Mouse (Mus musculus) kidney, embryonic 16.5 days (tissue): ENCODE data around the gene Apoh. TPM values are rescaled to one million over a fixed set of nuclear protein-coding genes. Genes with fewer than 3 reads are reported as not detected.

ENCODE experiments used
- ATAC-seq: fragments of 200-750 bp; cut with Nextera tagmentation; 2 replicates; pipeline ENCODE4 v1.8.0; 2017; ENCODE audit warnings: moderate TSS enrichment; ENCODE audit not compliant: low FRiP score, low TSS enrichment
- H3K27ac ChIP-seq: fragments of 300-500 bp; sonication (generic); 2 replicates; pipeline ENCODE4 v1.5.1; 2014; ENCODE audit warnings: low read length
- H3K27me3 ChIP-seq: fragments of 300-500 bp; sonication (generic); 2 replicates; pipeline ENCODE4 v1.6.1; 2014; ENCODE audit warnings: low read length, control low read depth, mixed read lengths; ENCODE audit not compliant: insufficient read depth
- H3K36me3 ChIP-seq: fragments of 300-500 bp; sonication (generic); 2 replicates; pipeline ENCODE4 v1.6.1; 2014; ENCODE audit warnings: low read length, control low read depth, mixed read lengths; ENCODE audit not compliant: insufficient read depth
- H3K4me1 ChIP-seq: fragments of 300-500 bp; sonication (generic); 2 replicates; pipeline ENCODE4 v1.6.1; 2014; ENCODE audit warnings: low read length, control low read depth, mixed read lengths; ENCODE audit not compliant: insufficient read depth
- H3K4me2 ChIP-seq: fragments of 300-500 bp; sonication (generic); replicated peaks from 2 replicates; pipeline ENCODE4 v1.6.1; 2014; ENCODE audit warnings: low read depth, low read length
- H3K4me3 ChIP-seq: fragments of 300-500 bp; sonication (generic); 2 replicates; pipeline ENCODE4 v1.5.1; 2014; ENCODE audit warnings: mild to moderate bottlenecking, low read length
- H3K9ac ChIP-seq: fragments of 300-500 bp; sonication (generic); replicated peaks from 2 replicates; pipeline ENCODE4 v1.6.1; 2014; ENCODE audit warnings: low read length
- H3K9me3 ChIP-seq: fragments of 300-500 bp; sonication (generic); 2 replicates; pipeline ENCODE4 v1.6.1; 2016; ENCODE audit warnings: low read length, control low read depth
- WGBS: fragments of 180-500 bp; shearing (Covaris S2); extraction: QIAGEN DNeasy Blood & Tissue Kit; methylation state at CpG from one replicate; pipeline ENCODE4 v1.1.7; 2014; 5-methylcytosine and 5-hydroxymethylcytosine counted together
- polyA plus RNA-seq: library from polyadenylated mRNA; unstranded; fragments of >200 nt; fragmentation: Nextera tagmentation; extraction: Ambion mirVana; gene quantifications from 2 replicates; pipeline ENCODE4 v1.2.1, GENCODE M21; 2015

Gene Apoh
- polyA plus RNA-seq = 1.9 and 2.4 TPM in 2 replicates

- Histone ChIP-seq H3K27me3 (no peaks in the 10 kb centered on the region), H3K9ac (peak within 1 kb of the TSS; percentile 74), H3K36me3 (no peaks in the 10 kb centered on the region), H3K27ac (peak within 1 kb of the TSS; percentile 82), H3K4me3 (peak within 1 kb of the TSS; percentile 67), H3K4me2 (peak within 1 kb of the TSS; percentile 90), H3K4me1 (peaks cover 13% of the 10 kb centered on the region), H3K9me3 (no peaks in the 10 kb centered on the region)
- peak; percentile 28 for ATAC-seq
- WGBS = under 1% methylated on average over 72 of the region's 75 CpGs
Measured at GRCm38 (mm10) chr11:108342781-108343768, at the start of gene Apoh. Gene Apoh, plus strand, starts transcription at chr11:108343354.

GRCm38 (mm10) chr11:108293843-108294242 lies 49.3 kb upstream of the Apoh start:
- Histone ChIP-seq H3K4me3 (no peak overlapping the region), H3K4me2 (no peak overlapping the region), H3K36me3 (no peaks in the 10 kb centered on the region), H3K9ac (no peak overlapping the region), H3K27me3 (no peaks in the 10 kb centered on the region), H3K9me3 (peaks cover 1% of the 10 kb centered on the region; the same call in 1 of the 2 replicates), H3K27ac (no peak overlapping the region), H3K4me1 (0 out of 2 replicates have a peak, but pooled peaks cover 4% of the 10 kb centered on the region)
- ATAC-seq = no peak
- 75% methylated on average over 3 of the region's 3 CpGs for WGBS

- no peak for ATAC-seq
- 88% methylated on average over 12 of the region's 12 CpGs for WGBS
Measured at GRCm38 (mm10) chr11:108294305-108294813, 48.8 kb upstream of the Apoh start.

GRCm38 (mm10) chr11:108295373-108295772 lies 47.8 kb upstream of the Apoh start:
- Histone ChIP-seq H3K9ac (no peak overlapping the region), H3K4me1 (peaks cover 9% of the 10 kb centered on the region), H3K4me3 (no peak overlapping the region), H3K36me3 (no peaks in the 10 kb centered on the region), H3K9me3 (no peaks in the 10 kb centered on the region), H3K4me2 (no peak overlapping the region), H3K27ac (no peak overlapping the region), H3K27me3 (no peaks in the 10 kb centered on the region)
- no peak for ATAC-seq

More at GRCm38 (mm10) chr11:108294305-108294813, 48.8 kb upstream of the Apoh start:
- Histone ChIP-seq H3K27ac (no peak overlapping the region), H3K4me1 (0 out of 2 replicates have a peak, but pooled peaks cover 4% of the 10 kb centered on the region), H3K4me2 (no peak overlapping the region), H3K36me3 (no peaks in the 10 kb centered on the region), H3K27me3 (no peaks in the 10 kb centered on the region), H3K9ac (no peak overlapping the region), H3K9me3 (no peaks in the 10 kb centered on the region), H3K4me3 (no peak overlapping the region)

GRCm38 (mm10) chr11:108297956-108298355 lies 45.2 kb upstream of the Apoh start:
- Histone ChIP-seq H3K4me2 (no peak overlapping the region), H3K9me3 (no peaks in the 10 kb centered on the region), H3K4me3 (no peak overlapping the region), H3K27me3 (no peaks in the 10 kb centered on the region), H3K36me3 (no peaks in the 10 kb centered on the region), H3K9ac (no peak overlapping the region), H3K27ac (no peak overlapping the region), H3K4me1 (peaks cover 29% of the 10 kb centered on the region)
- no peak for ATAC-seq
- WGBS = 80% methylated on average over 8 of the region's 8 CpGs

GRCm38 (mm10) chr11:108299913-108300312 lies 43.2 kb upstream of the Apoh start:
- peaks cover 27% of the 10 kb centered on the region for H3K4me1 ChIP-seq
- 76% methylated on average over 10 of the region's 10 CpGs for WGBS
- no peaks in the 10 kb centered on the region for H3K36me3 ChIP-seq
- 0 out of 2 replicates have a peak, but pooled peaks have one; percentile 21 for ATAC-seq
- H3K9me3 ChIP-seq = no peaks in the 10 kb centered on the region
- H3K27ac ChIP-seq = no peak overlapping the region
- H3K4me2 ChIP-seq = no peak overlapping the region
- H3K27me3 ChIP-seq = no peaks in the 10 kb centered on the region
- H3K9ac ChIP-seq = no peak overlapping the region
- no peak overlapping the region for H3K4me3 ChIP-seq

GRCm38 (mm10) chr11:108300443-108300842 lies 42.7 kb upstream of the Apoh start:
- Histone ChIP-seq H3K4me1 (peaks cover 27% of the 10 kb centered on the region), H3K4me3 (no peak overlapping the region), H3K9ac (no peak overlapping the region), H3K27ac (no peak overlapping the region), H3K9me3 (no peaks in the 10 kb centered on the region), H3K4me2 (no peak overlapping the region), H3K27me3 (no peaks in the 10 kb centered on the region), H3K36me3 (no peaks in the 10 kb centered on the region)
- WGBS = 95% methylated on average over 1 of the region's 1 CpGs
- ATAC-seq = no peak

GRCm38 (mm10) chr11:108301036-108301435 lies 42.1 kb upstream of the Apoh start:
- H3K9me3 ChIP-seq = no peaks in the 10 kb centered on the region
- no peaks in the 10 kb centered on the region for H3K36me3 ChIP-seq
- no peak overlapping the region for H3K4me3 ChIP-seq
- H3K9ac ChIP-seq = no peak overlapping the region
- no peaks in the 10 kb centered on the region for H3K27me3 ChIP-seq
- H3K4me2 ChIP-seq = no peak overlapping the region
- WGBS = 78% methylated on average over 6 of the region's 6 CpGs
- H3K27ac ChIP-seq = no peak overlapping the region
- ATAC-seq = no peak
- peaks cover 27% of the 10 kb centered on the region for H3K4me1 ChIP-seq

- peaks cover 27% of the 10 kb centered on the region for H3K4me1 ChIP-seq
- H3K4me2 ChIP-seq = no peak overlapping the region
- H3K9ac ChIP-seq = no peak overlapping the region
- H3K36me3 ChIP-seq = no peaks in the 10 kb centered on the region
- H3K27me3 ChIP-seq = no peaks in the 10 kb centered on the region
- WGBS = 36% methylated on average over 10 of the region's 10 CpGs
- H3K27ac ChIP-seq = no peak overlapping the region
- ATAC-seq = peak; percentile 53
- no peak overlapping the region for H3K4me3 ChIP-seq
- H3K9me3 ChIP-seq = no peaks in the 10 kb centered on the region
Measured at GRCm38 (mm10) chr11:108301796-108302490, 41.2 kb upstream of the Apoh start.
